Mouse (Mus musculus) spleen, postnatal 14 days (tissue): Measurements from ENCODE around the gene Wdr4.

Experiments used
- DNase-seq, 2 experiments: peaks; one replicate each; pipeline ENCODE4 v3.0.0; 2021 to 2022; ENCODE audit warnings: low spot score in 2 of 2

The Wdr4 gene

GRCm38 (mm10) chr17:31497726-31498125 is 22.1 kb downstream of the Wdr4 start:
- DNase-seq: no peak

GRCm38 (mm10) chr17:31494989-31495388 is 24.8 kb downstream of the Wdr4 start:
- no peak for DNase-seq

- DNase-seq: peak; percentile 13 to 53
These were observed 27.4 kb downstream of the Wdr4 start for GRCm38 (mm10) chr17:31492416-31492815.

- DNase-seq: no peak
These were observed 28.4 kb downstream of the Wdr4 start for GRCm38 (mm10) chr17:31491355-31491754.

GRCm38 (mm10) chr17:31487433-31488060 is 32.2 kb downstream of the Wdr4 start:
- no peak for DNase-seq

GRCm38 (mm10) chr17:31486616-31487198 is 33.1 kb downstream of the Wdr4 start:
- no peak for DNase-seq

- no peak for DNase-seq
These were observed 40.5 kb downstream of the Wdr4 start for GRCm38 (mm10) chr17:31479108-31479844.

- DNase-seq: no peak
These were observed 41.2 kb downstream of the Wdr4 start for GRCm38 (mm10) chr17:31478606-31479005.

- no peak for DNase-seq
These were observed 45.4 kb downstream of the Wdr4 start for GRCm38 (mm10) chr17:31474388-31474787.

- DNase-seq: no peak
These were observed 48.9 kb downstream of the Wdr4 start for GRCm38 (mm10) chr17:31470766-31471418.

GRCm38 (mm10) chr17:31468496-31468895 is 51.3 kb downstream of the Wdr4 start:
- no peak for DNase-seq

- DNase-seq: no peak
These were observed 52.9 kb downstream of the Wdr4 start for GRCm38 (mm10) chr17:31466854-31467253.

- no peak for DNase-seq
These were observed 57.3 kb downstream of the Wdr4 start for GRCm38 (mm10) chr17:31462506-31462905.

- DNase-seq: no peak
These were observed 59.4 kb downstream of the Wdr4 start for GRCm38 (mm10) chr17:31460416-31460815.

GRCm38 (mm10) chr17:31456723-31457567 is 62.8 kb downstream of the Wdr4 start:
- DNase-seq: no peak

GRCm38 (mm10) chr17:31454056-31454455 is 65.7 kb downstream of the Wdr4 start:
- no peak for DNase-seq

- no peak for DNase-seq
These were observed 66.3 kb downstream of the Wdr4 start for GRCm38 (mm10) chr17:31453476-31453875.

- DNase-seq: no peak
These were observed 67.0 kb downstream of the Wdr4 start for GRCm38 (mm10) chr17:31452816-31453215.

- no peak for DNase-seq
These were observed 68.5 kb downstream of the Wdr4 start for GRCm38 (mm10) chr17:31451179-31451708.

GRCm38 (mm10) chr17:31450206-31450605 is 69.6 kb downstream of the Wdr4 start:
- DNase-seq: no peak

- no peak for DNase-seq
These were observed 71.3 kb downstream of the Wdr4 start for GRCm38 (mm10) chr17:31448519-31448918.
